Mouse (Mus musculus) embryonic facial prominence, embryonic 11.5 days (tissue): ENCODE data around the gene Ap3b1. TPM values are rescaled to one million over a fixed set of nuclear protein-coding genes. Genes with fewer than 3 reads are reported as not detected.

ENCODE experiments used
- ATAC-seq: fragments of 200-750 bp; cut with Nextera tagmentation; replicated peaks from 2 replicates; pipeline ENCODE4 v1.8.0; 2017; ENCODE audit warnings: low read depth; ENCODE audit not compliant: insufficient number of reproducible peaks, low FRiP score, low TSS enrichment
- DNase-seq: peaks from one replicate; pipeline ENCODE4 v3.0.0-alpha.2; 2015; ENCODE audit warnings: low spot score
- H3K27ac ChIP-seq: fragments of 300-500 bp; sonication (generic); replicated peaks from 2 replicates; pipeline ENCODE4 v1.5.1; 2014; ENCODE audit warnings: mild to moderate bottlenecking, low read depth, low read length, control low read depth
- H3K27me3 ChIP-seq: fragments of 300-500 bp; sonication (generic); 2 replicates; pipeline ENCODE4 v1.6.1; 2014; ENCODE audit warnings: mild to moderate bottlenecking, low read length, moderate library complexity, mixed read lengths; ENCODE audit not compliant: control insufficient read depth, insufficient read depth
- H3K36me3 ChIP-seq: fragments of 300-500 bp; sonication (generic); replicated peaks from 2 replicates; pipeline ENCODE4 v1.6.1; 2014; ENCODE audit warnings: low read depth, mild to moderate bottlenecking, low read length, moderate library complexity, mixed read lengths; ENCODE audit not compliant: control insufficient read depth, insufficient read depth
- H3K4me1 ChIP-seq: fragments of 300-500 bp; sonication (generic); 2 replicates; pipeline ENCODE4 v1.6.1; 2014; ENCODE audit warnings: low read length, mixed read lengths; ENCODE audit not compliant: control insufficient read depth, insufficient read depth
- H3K4me2 ChIP-seq: fragments of 300-500 bp; sonication (generic); 2 replicates; pipeline ENCODE4 v1.6.1; 2014; ENCODE audit warnings: low read depth, mild to moderate bottlenecking, control low read depth, low read length, moderate library complexity
- H3K4me3 ChIP-seq: fragments of 300-500 bp; sonication (generic); 2 replicates; pipeline ENCODE4 v1.5.1; 2014; ENCODE audit warnings: low read depth, low read length, control low read depth
- H3K9ac ChIP-seq: fragments of 300-500 bp; sonication (generic); replicated peaks from 2 replicates; pipeline ENCODE4 v1.6.1; 2014; ENCODE audit warnings: mild to moderate bottlenecking, control low read depth, low read length
- H3K9me3 ChIP-seq: fragments of 300-500 bp; sonication (generic); replicated peaks from 2 replicates; pipeline ENCODE4 v1.6.1; 2016; ENCODE audit warnings: mild to moderate bottlenecking, low read length, inconsistent platforms, mixed read lengths; ENCODE audit not compliant: control insufficient read depth
- whole genome bisulfite sequencing: fragments of 180-500 bp; shearing (Covaris S2); extraction: QIAGEN DNeasy Blood & Tissue Kit; methylation state at CpG from one replicate; pipeline ENCODE4 v1.1.7; 2014; 5-methylcytosine and 5-hydroxymethylcytosine counted together
- polyA plus RNA-seq: library from polyadenylated mRNA; unstranded; fragments of >200 nt; fragmentation: Nextera tagmentation; extraction: Ambion mirVana; gene quantifications from 2 replicates; pipeline ENCODE4 v1.2.1, GENCODE M21; 2014

Ap3b1 gene
- polyA plus RNA-seq, 1 experiment from 2014 or later, result 43.4 TPM

DNA sequence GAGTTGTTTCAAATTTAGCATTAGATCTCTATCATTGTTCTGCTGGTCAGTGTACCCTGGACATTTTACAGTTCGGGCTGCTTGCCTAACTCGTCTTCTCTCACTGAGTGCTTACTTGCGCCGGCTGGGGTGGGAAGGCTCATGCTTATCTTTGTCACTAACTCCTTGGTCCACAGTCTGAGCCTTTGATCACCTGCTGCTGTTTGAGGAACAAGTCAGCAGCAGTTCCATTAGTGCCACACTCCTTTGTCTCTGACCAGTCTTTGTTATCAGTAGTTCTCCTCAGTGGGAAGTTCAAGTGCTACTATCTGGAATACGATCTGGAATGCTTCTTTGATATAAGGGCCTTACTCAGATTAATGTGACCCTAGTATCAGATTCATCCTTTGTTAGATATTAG, 86.3 kb downstream of the Ap3b1 start:
- WGBS, result 86% methylated on average over 5 of the region's 5 CpGs

DNA sequence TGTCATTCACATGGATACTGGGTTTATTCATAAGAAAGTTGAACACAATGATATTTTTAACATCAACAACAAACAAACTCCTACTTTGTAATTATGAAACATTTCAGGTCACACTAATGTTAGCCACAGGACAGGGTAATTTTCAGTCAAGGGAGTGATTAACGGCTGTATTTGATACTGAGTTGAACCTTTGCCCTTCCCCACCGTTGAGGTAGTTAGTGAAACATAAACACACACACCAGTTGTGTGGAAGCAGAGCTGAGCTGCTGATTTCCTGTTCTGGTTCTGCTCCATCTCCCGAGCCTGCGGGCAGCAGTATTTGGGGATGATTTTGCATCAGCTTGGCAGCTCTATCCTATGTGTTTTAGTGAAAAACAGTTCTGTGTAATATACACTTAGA, 88.2 kb downstream of the Ap3b1 start:
- H3K4me3 ChIP-seq, result no peak overlapping the region
- ATAC-seq, result no peak
- no peak overlapping the region for H3K4me2 ChIP-seq
- WGBS, result 36% methylated on average over 4 of the region's 4 CpGs
- no peak overlapping the region for H3K9ac ChIP-seq
- H3K9me3 ChIP-seq, result no peaks in the 10 kb centered on the region
- no peaks in the 10 kb centered on the region for H3K36me3 ChIP-seq
- no peaks in the 10 kb centered on the region for H3K27me3 ChIP-seq
- no peak overlapping the region for H3K27ac ChIP-seq
- no peaks in the 10 kb centered on the region for H3K4me1 ChIP-seq
- DNase-seq, result no peak

More for the DNA sequence above, 86.3 kb downstream of the Ap3b1 start:
- Histone ChIP-seq H3K27ac (no peak overlapping the region), H3K4me3 (no peak overlapping the region), H3K27me3 (no peaks in the 10 kb centered on the region), H3K4me1 (no peaks in the 10 kb centered on the region), H3K9me3 (no peaks in the 10 kb centered on the region), H3K4me2 (no peak overlapping the region), H3K9ac (no peak overlapping the region), H3K36me3 (no peaks in the 10 kb centered on the region)
- DNase-seq, result no peak
- no peak for ATAC-seq

DNA sequence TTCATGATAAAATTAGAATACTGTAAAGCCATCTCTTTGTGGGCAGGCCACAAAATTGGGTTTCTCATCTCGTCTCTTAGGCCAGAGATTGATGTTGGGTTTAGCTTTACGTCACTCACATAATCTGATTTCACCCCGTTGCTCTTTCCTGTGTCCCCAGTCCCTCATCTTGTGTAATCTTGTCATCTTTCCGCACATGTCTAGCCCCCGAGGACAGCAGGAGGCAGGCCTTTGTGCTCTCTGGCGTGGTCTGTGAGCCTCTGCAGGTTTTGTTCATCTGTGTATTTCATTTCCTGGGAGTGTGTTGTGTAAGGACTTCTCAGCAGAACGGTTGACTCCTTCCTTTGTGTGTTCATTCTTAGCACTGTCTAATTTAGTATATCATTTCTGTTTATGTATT, 90.8 kb downstream of the Ap3b1 start:
- H3K4me1 ChIP-seq, result no peaks in the 10 kb centered on the region
- H3K27ac ChIP-seq, result no peak overlapping the region
- no peaks in the 10 kb centered on the region for H3K9me3 ChIP-seq
- no peaks in the 10 kb centered on the region for H3K36me3 ChIP-seq
- no peaks in the 10 kb centered on the region for H3K27me3 ChIP-seq
- ATAC-seq (no peak), DNase-seq (no peak)
- 78% methylated on average over 7 of the region's 7 CpGs for WGBS
- no peak overlapping the region for H3K4me3 ChIP-seq
- no peak overlapping the region for H3K4me2 ChIP-seq
- no peak overlapping the region for H3K9ac ChIP-seq

DNA sequence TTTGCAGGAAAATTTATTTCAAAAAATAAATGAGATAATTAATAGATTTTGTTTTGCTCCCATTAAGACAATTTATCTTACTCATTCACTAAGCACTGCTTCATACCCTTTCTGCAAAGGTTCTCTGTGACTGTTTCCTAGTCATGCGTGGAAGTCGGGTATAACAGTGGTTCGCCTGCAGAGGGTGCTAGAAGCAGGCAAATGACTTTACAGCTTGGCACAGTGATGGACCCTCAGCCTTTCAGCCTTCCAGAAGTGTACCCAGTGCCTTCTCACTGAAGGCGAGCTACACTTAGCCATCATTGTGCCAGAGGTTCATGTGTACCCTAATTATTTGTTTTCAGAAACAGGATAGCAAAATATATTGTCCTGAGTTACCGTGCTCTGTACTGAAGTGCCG, 92.5 kb downstream of the Ap3b1 start:
- Histone ChIP-seq H3K9ac (no peak overlapping the region), H3K4me2 (no peak overlapping the region), H3K4me1 (no peaks in the 10 kb centered on the region), H3K4me3 (no peak overlapping the region), H3K27ac (no peak overlapping the region), H3K27me3 (no peaks in the 10 kb centered on the region), H3K36me3 (no peaks in the 10 kb centered on the region; the same call in 1 of the 2 replicates), H3K9me3 (no peaks in the 10 kb centered on the region)
- 50% methylated on average over 6 of the region's 6 CpGs for WGBS
- DNase-seq (peak; percentile 66), ATAC-seq (no peak)

DNA sequence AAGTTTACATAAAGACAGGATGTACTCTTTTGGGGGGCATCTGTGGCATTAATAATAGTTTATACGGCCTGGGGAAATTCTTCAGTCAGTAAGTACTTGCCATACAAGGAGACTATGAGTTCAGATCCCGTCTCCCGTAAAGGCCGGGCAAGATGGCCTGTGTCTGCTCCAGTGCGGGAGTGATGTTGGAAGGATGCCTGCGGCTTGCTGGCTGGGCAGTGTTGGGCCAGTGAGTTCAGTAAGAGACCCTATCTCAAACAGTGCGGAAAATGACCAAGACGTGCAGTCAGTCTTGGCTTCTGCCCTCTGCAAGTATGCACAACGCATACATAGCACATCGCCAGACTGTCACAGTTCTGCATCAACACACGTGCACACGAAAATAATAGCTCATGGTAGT, 95.4 kb downstream of the Ap3b1 start:
- no peaks in the 10 kb centered on the region for H3K27me3 ChIP-seq
- no peaks in the 10 kb centered on the region; the same call in 1 of the 2 replicates for H3K36me3 ChIP-seq
- H3K9me3 ChIP-seq, result no peaks in the 10 kb centered on the region
- no peak overlapping the region for H3K4me2 ChIP-seq
- H3K9ac ChIP-seq, result no peak overlapping the region
- no peaks in the 10 kb centered on the region for H3K4me1 ChIP-seq
- no peak overlapping the region for H3K27ac ChIP-seq
- 86% methylated on average over 12 of the region's 12 CpGs for WGBS
- ATAC-seq (no peak), DNase-seq (no peak)
- H3K4me3 ChIP-seq, result no peak overlapping the region

DNA sequence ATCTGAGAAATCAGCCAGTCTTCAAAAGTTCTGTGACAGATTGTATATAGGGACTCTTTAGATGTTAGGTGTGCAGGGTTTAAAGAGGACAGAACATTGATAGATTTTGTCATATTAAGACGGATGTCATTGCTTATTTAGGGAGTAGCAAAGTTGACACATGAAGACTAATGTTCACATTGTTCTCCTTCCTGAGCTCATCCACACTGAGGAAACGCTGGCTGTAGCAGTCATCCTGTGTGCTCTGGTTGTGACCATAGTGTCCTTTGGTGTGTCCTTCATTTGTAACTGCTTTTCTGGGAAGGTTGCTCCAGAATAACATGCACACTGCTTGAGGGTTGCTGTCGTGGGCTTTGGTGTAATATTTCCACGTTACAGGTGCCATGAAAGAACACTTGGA, 100.4 kb downstream of the Ap3b1 start:
- Histone ChIP-seq H3K9ac (no peak overlapping the region), H3K36me3 (no peaks in the 10 kb centered on the region; the same call in 1 of the 2 replicates), H3K4me3 (no peak overlapping the region), H3K27me3 (no peaks in the 10 kb centered on the region), H3K4me2 (no peak overlapping the region), H3K4me1 (no peaks in the 10 kb centered on the region), H3K9me3 (no peaks in the 10 kb centered on the region), H3K27ac (no peak overlapping the region)
- ATAC-seq (no peak), DNase-seq (no peak)
- WGBS, result 87% methylated on average over 4 of the region's 4 CpGs

DNA sequence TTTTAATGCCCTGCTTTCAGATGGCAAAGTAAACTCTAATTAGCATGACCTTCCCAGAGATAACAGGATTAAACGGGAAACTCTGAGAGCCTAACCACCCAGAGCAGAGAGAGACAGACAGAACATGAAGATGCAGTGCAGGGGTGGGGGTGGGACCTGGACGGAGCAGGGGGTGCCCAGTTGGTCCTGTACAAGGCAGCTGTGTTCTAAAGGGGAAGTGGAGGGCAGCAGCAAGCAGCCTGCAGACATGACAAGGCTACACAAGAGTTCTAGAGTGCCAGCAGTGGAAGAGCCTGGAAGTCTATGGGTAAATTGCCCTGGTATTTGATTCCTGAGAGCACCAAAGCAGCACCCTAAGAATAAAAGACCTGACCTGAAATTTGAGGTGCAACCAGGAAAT, 105.5 kb downstream of the Ap3b1 start:
- H3K9me3 ChIP-seq, result no peaks in the 10 kb centered on the region
- H3K27me3 ChIP-seq, result no peaks in the 10 kb centered on the region
- 50% methylated on average over 2 of the region's 2 CpGs for WGBS
- no peak overlapping the region for H3K4me2 ChIP-seq
- no peak for ATAC-seq
- H3K4me3 ChIP-seq, result no peak overlapping the region
- H3K36me3 ChIP-seq, result no peaks in the 10 kb centered on the region
- no peak overlapping the region for H3K9ac ChIP-seq
- no peak overlapping the region for H3K27ac ChIP-seq
- H3K4me1 ChIP-seq, result no peaks in the 10 kb centered on the region
- DNase-seq, result no peak

DNA sequence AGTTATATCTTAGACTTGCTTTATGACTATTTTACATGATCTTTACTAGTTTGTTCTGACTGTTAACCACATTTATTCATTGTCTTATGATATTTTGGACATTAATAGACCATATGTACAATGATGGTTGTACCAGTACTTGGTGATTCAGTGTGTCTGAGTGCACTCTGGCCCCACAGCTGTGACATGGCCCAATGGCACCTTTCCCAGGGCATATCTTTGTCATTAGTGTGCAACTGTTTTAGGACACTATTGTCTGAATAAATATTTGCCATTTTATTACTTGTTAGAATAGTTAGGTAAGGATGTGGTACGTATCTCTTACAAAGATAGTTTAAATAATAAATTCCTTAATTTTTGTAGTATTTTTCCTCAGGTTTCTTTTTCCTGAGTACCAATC, 109.8 kb downstream of the Ap3b1 start:
- WGBS, result 91% methylated on average over 1 of the region's 1 CpGs

More for the DNA sequence above, 109.8 kb downstream of the Ap3b1 start:
- no peaks in the 10 kb centered on the region for H3K27me3 ChIP-seq
- H3K9me3 ChIP-seq, result no peaks in the 10 kb centered on the region
- H3K4me2 ChIP-seq, result no peak overlapping the region
- H3K4me1 ChIP-seq, result no peaks in the 10 kb centered on the region
- no peak overlapping the region for H3K4me3 ChIP-seq
- no peak for ATAC-seq
- DNase-seq, result no peak
- no peak overlapping the region for H3K27ac ChIP-seq
- H3K36me3 ChIP-seq, result no peaks in the 10 kb centered on the region
- no peak overlapping the region for H3K9ac ChIP-seq
